Mouse (Mus musculus): ENCODE measurements around the gene Arhgap1. TPM values are rescaled to one million over a fixed set of nuclear protein-coding genes. Genes with fewer than 3 reads are reported as not detected.

Arhgap1 gene
- polyA plus RNA-seq (2012; ENCODE audit: low replicate concordance), result 25.9 and 56.3 TPM in 2 replicates

GRCm38 (mm10) chr2:91649553-91650359 is at the start of gene Arhgap1, which contains the start of gene Zfp408:
Arhgap1 (plus strand) TSS chr2:91649860.
Zfp408 (minus strand) TSS chr2:91649791.

GRCm38 (mm10) chr2:91636229-91636628 is 13.4 kb upstream of the Arhgap1 start, which contains the start of gene F2:
F2 (minus strand) TSS chr2:91636414.

GRCm38 (mm10) chr2:91710272-91711234 is 60.9 kb downstream of the Arhgap1 start, which contains the start of the genes Atg13 and Harbi1:
Atg13 (minus strand) TSS chr2:91710576.
Harbi1 (plus strand) TSS chr2:91710852.

Other genes with a start within 250 kb of the Arhgap1 start
- 4.0 and 6.3 TPM in 2 replicates for gene 1110051M20Rik, start 205.2 kb upstream of the Arhgap1 start, polyA plus RNA-seq (2012; ENCODE audit: low replicate concordance)
- 0.35 and 1.3 TPM in 2 replicates for gene Lrp4, start 192.3 kb upstream of the Arhgap1 start, polyA plus RNA-seq (2012; ENCODE audit: low replicate concordance)
- 1.5 and 1.9 TPM in 2 replicates for gene Ckap5, start 123.1 kb upstream of the Arhgap1 start, polyA plus RNA-seq (2012; ENCODE audit: low replicate concordance)
- not detected in 2 replicates for gene F2, start 13.4 kb upstream of the Arhgap1 start, polyA plus RNA-seq (2012; ENCODE audit: low replicate concordance)
- 20.3 and 26.5 TPM in 2 replicates for gene Zfp408, start 69 bp upstream of the Arhgap1 start, polyA plus RNA-seq (2012; ENCODE audit: low replicate concordance)
- 34.7 and 41.6 TPM in 2 replicates for gene Atg13, start 60.7 kb downstream of the Arhgap1 start, polyA plus RNA-seq (2012; ENCODE audit: low replicate concordance)
- 1.2 and 2.2 TPM in 2 replicates for gene Harbi1, start 61.0 kb downstream of the Arhgap1 start, polyA plus RNA-seq (2012; ENCODE audit: low replicate concordance)
- gene Ambra1, start 80.3 kb downstream of the Arhgap1 start, polyA plus RNA-seq (2012; ENCODE audit: low replicate concordance), result 35.8 and 49.0 TPM in 2 replicates